Mouse (Mus musculus): ENCODE data around the gene Med19.

Gene Med19

DNA sequence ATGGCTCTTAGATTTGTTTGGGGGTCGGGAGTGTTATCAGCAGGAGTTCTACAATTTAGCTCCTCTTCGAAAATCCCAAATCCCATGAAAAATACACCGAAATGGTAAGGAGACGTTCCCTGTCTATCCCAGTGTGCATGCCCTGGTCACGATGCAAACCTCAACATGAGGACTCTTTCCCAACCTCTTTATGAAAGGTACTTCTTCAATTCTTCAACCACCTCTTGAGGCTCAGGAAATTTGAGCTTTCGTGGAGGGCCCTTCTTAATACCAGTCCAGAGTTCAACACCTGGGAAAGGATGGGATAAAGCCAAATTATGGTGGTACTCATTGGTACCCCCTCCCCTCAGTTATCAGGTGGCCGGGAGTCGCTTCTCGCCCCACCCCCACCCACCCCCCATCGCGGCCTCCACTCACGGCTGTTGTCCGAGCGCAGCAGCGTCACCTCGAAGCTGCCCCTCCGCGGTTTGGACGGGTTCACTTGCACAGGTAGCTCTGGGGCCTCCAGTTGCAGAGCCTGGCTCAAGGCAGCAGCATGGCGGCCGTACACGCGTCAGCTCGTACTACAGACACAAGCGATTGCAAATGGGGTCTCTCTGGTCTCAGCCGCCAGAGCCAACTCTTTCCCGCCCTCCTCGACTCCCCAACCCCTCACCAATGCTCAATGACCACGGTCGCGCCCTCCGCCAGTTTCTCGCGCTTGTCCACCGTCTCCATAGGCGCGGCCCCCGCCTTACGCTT, 8.2 kb upstream of the Med19 start:
- DNase-seq (ENCODE audit: low spot score) = peak; percentile 18

- DNase-seq (ENCODE audit: low spot score) = peak; percentile 99
Observed at GRCm38 (mm10) chr2:84670569-84670933, 7.7 kb upstream of the Med19 start, which contains the start of gene Selenoh. Gene Selenoh (minus strand): TSS chr2:84670770.

GRCm38 (mm10) chr2:84671535-84671934, 6.7 kb upstream of the Med19 start:
- peak; percentile 7 for DNase-seq (ENCODE audit: low spot score)

DNA sequence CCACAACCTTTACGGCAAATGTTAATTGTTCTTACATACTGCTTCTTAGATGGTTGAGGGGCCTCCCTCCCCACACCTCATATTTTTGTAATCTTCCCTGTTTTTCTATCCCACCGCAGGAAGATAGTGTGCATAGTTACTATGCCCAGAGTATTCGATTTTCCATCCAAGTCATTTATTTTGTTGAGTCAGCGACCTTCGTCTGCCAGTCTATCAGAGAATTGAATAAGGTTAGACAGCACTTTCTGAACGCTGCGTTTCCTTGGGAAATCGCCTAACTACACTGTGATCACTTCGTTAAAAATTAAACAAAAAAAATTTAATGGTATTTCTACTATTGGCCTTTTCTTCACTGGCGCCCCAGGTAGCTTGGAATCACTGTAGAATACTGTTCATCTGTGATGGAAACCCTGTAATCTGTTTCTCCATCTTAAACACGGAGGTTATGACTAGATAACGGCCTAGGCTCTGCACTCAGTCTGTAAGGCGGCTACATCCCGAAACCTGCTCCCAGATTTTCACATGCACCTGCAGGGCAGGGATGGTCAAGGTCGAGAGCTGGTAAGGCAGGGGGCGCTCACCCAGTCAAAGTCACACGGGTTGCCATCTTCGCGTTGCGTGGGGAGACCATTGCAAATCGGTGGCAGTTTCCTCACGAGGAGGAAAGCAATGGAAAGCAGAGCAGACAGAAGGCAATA, 783 bp upstream of the Med19 start:
- peak; percentile 59 for DNase-seq (ENCODE audit: low spot score)

- no peak for DNase-seq (ENCODE audit: low spot score)
Observed at GRCm38 (mm10) chr2:84679016-84679415, 814 bp downstream of the Med19 start, which contains the start of gene Tmx2. Gene Tmx2 (minus strand): TSS chr2:84679140.

DNA sequence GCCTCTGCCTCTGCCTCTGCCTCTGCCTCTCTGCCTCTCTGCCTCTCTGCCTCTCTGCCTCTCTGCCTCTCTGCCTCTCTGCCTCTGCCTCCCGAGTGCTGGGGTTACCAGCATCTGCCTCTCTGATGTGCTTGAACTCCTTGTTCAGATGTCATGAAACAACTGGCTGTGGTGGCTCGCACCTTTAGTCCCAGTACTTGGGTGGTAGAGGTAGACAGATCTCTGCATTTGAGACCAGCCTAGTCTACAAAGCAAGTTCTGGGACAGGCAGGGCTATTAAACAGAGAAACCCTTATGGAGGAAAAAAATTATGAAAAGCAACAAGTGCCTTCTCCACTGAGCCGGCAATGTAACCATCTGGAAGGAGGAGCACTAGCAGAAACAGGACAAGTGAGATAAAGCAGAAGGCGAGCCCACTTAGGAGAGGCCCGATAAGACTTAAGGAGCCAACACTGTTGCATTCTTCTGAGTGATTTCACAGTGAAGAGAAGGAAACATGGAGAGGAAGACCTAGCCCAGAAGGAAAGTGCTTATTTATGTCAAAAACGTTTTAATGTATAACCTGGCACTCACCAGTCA, 4.5 kb downstream of the Med19 start:
- DNase-seq (ENCODE audit: low spot score) = no peak

DNA sequence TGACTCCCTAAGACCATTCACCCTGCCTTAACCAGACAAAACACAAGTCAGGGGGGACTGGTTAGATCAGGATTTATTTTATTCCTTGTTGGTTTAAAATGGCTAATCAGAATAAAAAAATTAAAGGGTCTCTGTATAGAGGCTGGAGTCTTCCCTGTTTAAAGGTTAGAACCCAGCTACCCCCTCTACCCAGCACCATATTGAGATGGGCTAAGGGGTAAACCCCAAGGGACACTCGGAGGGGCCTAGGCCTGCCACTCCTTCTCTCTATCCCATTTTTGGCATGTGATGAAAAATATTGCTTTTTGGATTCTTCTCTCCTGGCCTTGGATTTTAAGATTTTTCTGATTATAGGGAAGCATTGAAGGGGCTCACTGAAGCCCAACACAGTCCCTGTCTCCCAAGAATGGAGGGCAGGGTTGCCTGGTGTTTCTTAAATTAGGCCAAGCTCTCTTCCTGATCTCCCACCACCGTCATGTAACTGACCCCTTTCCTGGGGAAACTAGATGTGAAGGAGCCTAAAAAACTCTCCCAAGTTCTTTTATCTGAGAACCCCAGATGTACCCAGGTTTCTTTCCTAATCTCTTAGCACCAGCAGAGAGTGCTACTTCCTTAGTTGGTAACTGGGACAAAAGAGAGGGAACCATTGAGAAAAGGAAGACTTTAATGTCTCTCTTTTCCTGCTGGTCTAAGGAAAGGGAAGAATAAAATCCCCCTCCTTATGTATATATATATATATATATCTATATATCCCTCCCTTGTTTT, 10.1 kb downstream of the Med19 start:
- DNase-seq (ENCODE audit: low spot score) = no peak

DNA sequence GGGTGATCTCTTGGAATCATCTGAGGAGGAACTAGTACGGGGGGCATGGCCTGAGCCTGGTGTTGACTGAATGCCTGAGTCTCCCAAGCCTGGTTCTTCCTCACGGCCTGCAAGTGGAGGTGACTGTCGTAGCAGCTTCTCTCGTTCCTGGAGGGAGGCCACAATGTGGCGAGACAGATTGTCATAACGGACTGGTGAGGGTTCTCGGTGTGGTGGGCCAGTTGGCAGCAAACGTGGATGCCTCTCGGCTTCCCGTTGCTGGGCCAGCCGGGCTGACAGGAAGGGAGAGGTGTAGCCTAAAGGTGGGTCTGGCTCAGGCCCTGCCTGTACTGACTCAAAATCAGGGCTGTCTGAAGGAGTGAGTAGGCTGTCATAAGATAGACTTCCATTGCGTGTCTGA, 11.8 kb downstream of the Med19 start:
- DNase-seq (ENCODE audit: low spot score) = no peak

- DNase-seq (ENCODE audit: low spot score) = no peak
Observed at GRCm38 (mm10) chr2:84695007-84695695, 16.9 kb downstream of the Med19 start.

DNA sequence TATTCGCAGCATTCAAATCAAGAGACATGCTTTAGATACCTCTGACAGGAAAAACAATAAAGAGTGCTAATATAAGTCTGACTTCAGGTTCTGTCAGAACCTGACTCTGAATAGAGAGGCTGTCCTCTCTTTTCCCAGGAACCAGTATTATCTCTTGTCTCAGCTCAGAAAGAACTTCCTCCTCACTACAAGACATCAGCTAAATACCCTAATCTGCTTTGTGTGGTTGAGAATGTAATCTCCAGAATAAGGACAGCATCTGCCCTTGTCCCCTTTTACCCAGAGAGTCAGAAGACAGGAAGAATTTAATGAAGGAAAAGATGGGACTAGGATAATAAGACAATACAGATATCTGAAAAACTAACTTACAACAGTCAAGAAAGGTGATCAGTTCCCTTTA, 25.3 kb downstream of the Med19 start:
- no peak for DNase-seq (ENCODE audit: low spot score)

DNA sequence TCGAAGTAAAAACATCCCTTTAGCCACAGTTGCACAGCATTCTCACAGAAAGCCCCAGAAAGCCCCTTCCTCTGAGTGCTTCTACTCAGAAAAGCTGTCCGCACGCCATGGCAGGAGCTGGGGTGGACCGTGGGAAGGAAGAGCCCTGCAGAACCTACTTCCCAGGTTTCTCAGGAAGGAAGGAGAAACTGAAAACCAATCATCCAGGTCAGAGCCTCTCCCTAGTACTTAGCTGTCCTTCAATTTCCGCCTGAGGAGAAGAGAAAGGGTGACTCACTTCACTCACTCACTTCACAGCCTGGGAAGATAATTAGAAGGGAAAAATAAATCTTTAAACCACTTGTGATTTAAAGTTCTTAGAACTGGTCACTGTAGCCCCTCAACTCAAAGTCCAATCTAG, 26.1 kb downstream of the Med19 start:
- DNase-seq (ENCODE audit: low spot score) = no peak

GRCm38 (mm10) chr2:84705295-84705694, 27.1 kb downstream of the Med19 start:
- DNase-seq (ENCODE audit: low spot score) = no peak

- DNase-seq (ENCODE audit: low spot score) = no peak
Observed at GRCm38 (mm10) chr2:84707523-84707922, 29.3 kb downstream of the Med19 start.

- DNase-seq (ENCODE audit: low spot score) = no peak
Observed at GRCm38 (mm10) chr2:84711898-84712297, 33.7 kb downstream of the Med19 start.

GRCm38 (mm10) chr2:84714422-84714810, 36.2 kb downstream of the Med19 start:
- DNase-seq (ENCODE audit: low spot score) = no peak

GRCm38 (mm10) chr2:84714811-84715561, 36.8 kb downstream of the Med19 start, which contains the start of gene Zdhhc5:
Gene Zdhhc5 (minus strand): TSS chr2:84715180.
- DNase-seq (ENCODE audit: low spot score) = peak; percentile 98

- peak; percentile 94 for DNase-seq (ENCODE audit: low spot score)
Observed at GRCm38 (mm10) chr2:84715562-84716361, 37.6 kb downstream of the Med19 start.

GRCm38 (mm10) chr2:84716423-84717355, 38.5 kb downstream of the Med19 start:
- DNase-seq (ENCODE audit: low spot score) = no peak

DNA sequence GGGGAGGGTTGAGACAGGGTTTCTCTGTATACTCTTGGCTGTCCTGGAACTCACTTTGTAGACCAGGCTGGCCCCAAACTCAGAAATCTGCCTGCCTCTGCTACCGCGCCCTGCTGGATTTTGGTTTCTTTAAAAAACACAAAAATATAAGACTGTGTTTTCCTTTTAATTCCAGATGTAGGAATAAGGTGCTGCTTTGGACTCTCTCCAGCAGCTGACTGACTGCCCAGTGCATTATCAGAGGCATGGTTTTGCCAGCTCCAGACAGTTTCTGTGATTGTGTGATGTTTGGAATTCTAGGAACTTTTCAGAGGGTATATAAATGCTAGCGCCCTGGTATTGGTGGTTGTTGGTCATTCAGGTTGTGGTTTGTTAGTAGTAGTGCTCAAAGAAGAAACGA, 39.2 kb downstream of the Med19 start:
- DNase-seq (ENCODE audit: low spot score) = no peak

Measured in embryo, embryonic 10.5 days (tissue).